Mouse (Mus musculus): ENCODE data around the gene Helq. TPM values are rescaled to one million over a fixed set of nuclear protein-coding genes. Genes with fewer than 3 reads are reported as not detected.

Helq gene
- total and polyA plus RNA-seq, 3 experiments: 18.6 to 59.6 (median 26.3) TPM

GRCm38 (mm10) chr5:100794084-100794483, 4.3 kb downstream of the Helq start:
- no peak for DNase-seq (ENCODE audit: low spot score)
- Histone ChIP-seq H3K4me1 (ENCODE audit: insufficient read depth, low read depth, low read length) (peaks cover 38% of the 10 kb centered on the region), H3K27me3 (ENCODE audit: insufficient read depth, low read length) (no peaks in the 10 kb centered on the region), H3K36me3 (replicated peaks) (peaks cover 79% of the 10 kb centered on the region), H3K4me3 (ENCODE audit: low read depth, low read length) (no peak overlapping the region), H3K9me3 (replicated peaks) (no peaks in the 10 kb centered on the region)
- ATAC-seq (ENCODE audit: extremely low read depth, insufficient number of reproducible peaks, low FRiP score, poor library complexity, severe bottlenecking): no peak
- TF ChIP-seq GATA2 (IDR thresholded peaks at IDR 0.05; ENCODE audit: borderline replicate concordance, low read depth, low read length): no peak
- no peak for TF ChIP-seq TAL1 (conservative IDR thresholded peaks at IDR 0.05; ENCODE audit: low read depth, low read length)
- no peak for TF ChIP-seq CTCF (IDR thresholded peaks at IDR 0.05; ENCODE audit: low read depth, low read length)
- TF ChIP-seq GATA1 (IDR thresholded peaks at IDR 0.05; ENCODE audit: borderline replicate concordance, low read length): no peak
- TF ChIP-seq POLR2AphosphoS5 (IDR thresholded peaks at IDR 0.05; ENCODE audit: insufficient replicate concordance, low read depth, low read length): no peak

- DNase-seq (ENCODE audit: low spot score): no peak
- no peaks in the 10 kb centered on the region for H3K9me3 ChIP-seq (replicated peaks)
- peaks cover 96% of the 10 kb centered on the region for H3K36me3 ChIP-seq (replicated peaks)
- TF ChIP-seq TAL1 (conservative IDR thresholded peaks at IDR 0.05; ENCODE audit: low read depth, low read length): no peak
- TF ChIP-seq POLR2AphosphoS5 (IDR thresholded peaks at IDR 0.05; ENCODE audit: insufficient replicate concordance, low read depth, low read length): no peak
- no peaks in the 10 kb centered on the region for H3K27me3 ChIP-seq (ENCODE audit: insufficient read depth, low read length)
- no peak for ATAC-seq (ENCODE audit: extremely low read depth, insufficient number of reproducible peaks, low FRiP score, poor library complexity, severe bottlenecking)
- H3K4me3 ChIP-seq (ENCODE audit: low read depth, low read length): no peak overlapping the region
- H3K4me1 ChIP-seq (ENCODE audit: insufficient read depth, low read depth, low read length): peaks cover 31% of the 10 kb centered on the region
Observed at GRCm38 (mm10) chr5:100792261-100792660, 6.1 kb downstream of the Helq start.

GRCm38 (mm10) chr5:100787527-100787926, 10.9 kb downstream of the Helq start:
- Histone ChIP-seq H3K27me3 (ENCODE audit: insufficient read depth, low read length) (no peaks in the 10 kb centered on the region), H3K4me3 (ENCODE audit: low read depth, low read length) (no peak overlapping the region), H3K9me3 (replicated peaks) (no peaks in the 10 kb centered on the region), H3K36me3 (replicated peaks) (peaks cover 96% of the 10 kb centered on the region), H3K4me1 (ENCODE audit: insufficient read depth, low read depth, low read length) (peaks cover 2% of the 10 kb centered on the region; the same call in 1 of the 2 replicates)
- no peak for ATAC-seq (ENCODE audit: extremely low read depth, insufficient number of reproducible peaks, low FRiP score, poor library complexity, severe bottlenecking)
- DNase-seq (ENCODE audit: low spot score): no peak
- TF ChIP-seq GATA1 (IDR thresholded peaks at IDR 0.05; ENCODE audit: borderline replicate concordance, low read length): no peak
- TF ChIP-seq POLR2AphosphoS5 (IDR thresholded peaks at IDR 0.05; ENCODE audit: insufficient replicate concordance, low read depth, low read length): no peak
- TF ChIP-seq CTCF (IDR thresholded peaks at IDR 0.05; ENCODE audit: low read depth, low read length): no peak
- TF ChIP-seq GATA2 (IDR thresholded peaks at IDR 0.05; ENCODE audit: borderline replicate concordance, low read depth, low read length): no peak
- TF ChIP-seq TAL1 (conservative IDR thresholded peaks at IDR 0.05; ENCODE audit: low read depth, low read length): no peak

- no peak overlapping the region for H3K4me3 ChIP-seq (ENCODE audit: low read depth, low read length)
- no peak for TF ChIP-seq TAL1 (conservative IDR thresholded peaks at IDR 0.05; ENCODE audit: low read depth, low read length)
- TF ChIP-seq POLR2AphosphoS5 (IDR thresholded peaks at IDR 0.05; ENCODE audit: insufficient replicate concordance, low read depth, low read length): no peak
- no peak for TF ChIP-seq GATA2 (IDR thresholded peaks at IDR 0.05; ENCODE audit: borderline replicate concordance, low read depth, low read length)
- TF ChIP-seq GATA1 (IDR thresholded peaks at IDR 0.05; ENCODE audit: borderline replicate concordance, low read length): no peak
- TF ChIP-seq CTCF (IDR thresholded peaks at IDR 0.05; ENCODE audit: low read depth, low read length): no peak
- no peaks in the 10 kb centered on the region for H3K4me1 ChIP-seq (ENCODE audit: insufficient read depth, low read depth, low read length)
- H3K9me3 ChIP-seq (replicated peaks): no peaks in the 10 kb centered on the region
- no peaks in the 10 kb centered on the region for H3K27me3 ChIP-seq (ENCODE audit: insufficient read depth, low read length)
- H3K36me3 ChIP-seq (replicated peaks): peaks cover 90% of the 10 kb centered on the region
- ATAC-seq (ENCODE audit: extremely low read depth, insufficient number of reproducible peaks, low FRiP score, poor library complexity, severe bottlenecking) (no peak), DNase-seq (ENCODE audit: low spot score) (no peak)
Observed at GRCm38 (mm10) chr5:100779002-100779401, 19.4 kb downstream of the Helq start.

GRCm38 (mm10) chr5:100776900-100777299, 21.5 kb downstream of the Helq start:
- TF ChIP-seq GATA1 (IDR thresholded peaks at IDR 0.05; ENCODE audit: borderline replicate concordance, low read length) (no peak), POLR2AphosphoS5 (IDR thresholded peaks at IDR 0.05; ENCODE audit: insufficient replicate concordance, low read depth, low read length) (no peak), CTCF (IDR thresholded peaks at IDR 0.05; ENCODE audit: low read depth, low read length) (no peak), TAL1 (conservative IDR thresholded peaks at IDR 0.05; ENCODE audit: low read depth, low read length) (no peak), GATA2 (IDR thresholded peaks at IDR 0.05; ENCODE audit: borderline replicate concordance, low read depth, low read length) (no peak)
- DNase-seq (ENCODE audit: low spot score) (no peak), ATAC-seq (ENCODE audit: extremely low read depth, insufficient number of reproducible peaks, low FRiP score, poor library complexity, severe bottlenecking) (no peak)
- Histone ChIP-seq H3K27me3 (ENCODE audit: insufficient read depth, low read length) (no peaks in the 10 kb centered on the region), H3K4me3 (ENCODE audit: low read depth, low read length) (no peak overlapping the region), H3K4me1 (ENCODE audit: insufficient read depth, low read depth, low read length) (no peaks in the 10 kb centered on the region), H3K36me3 (replicated peaks) (peaks cover 92% of the 10 kb centered on the region), H3K9me3 (replicated peaks) (no peaks in the 10 kb centered on the region)

- no peak for ATAC-seq (ENCODE audit: extremely low read depth, insufficient number of reproducible peaks, low FRiP score, poor library complexity, severe bottlenecking)
- TF ChIP-seq GATA1 (IDR thresholded peaks at IDR 0.05; ENCODE audit: borderline replicate concordance, low read length) (no peak), POLR2AphosphoS5 (IDR thresholded peaks at IDR 0.05; ENCODE audit: insufficient replicate concordance, low read depth, low read length) (no peak), TAL1 (conservative IDR thresholded peaks at IDR 0.05; ENCODE audit: low read depth, low read length) (no peak), GATA2 (IDR thresholded peaks at IDR 0.05; ENCODE audit: borderline replicate concordance, low read depth, low read length) (no peak), CTCF (IDR thresholded peaks at IDR 0.05; ENCODE audit: low read depth, low read length) (no peak)
- H3K36me3 ChIP-seq (replicated peaks): peaks cover 92% of the 10 kb centered on the region
- H3K27me3 ChIP-seq (ENCODE audit: insufficient read depth, low read length): no peaks in the 10 kb centered on the region
- no peak for DNase-seq (ENCODE audit: low spot score)
- H3K4me3 ChIP-seq (ENCODE audit: low read depth, low read length): no peak overlapping the region
- H3K4me1 ChIP-seq (ENCODE audit: insufficient read depth, low read depth, low read length): no peaks in the 10 kb centered on the region
- no peaks in the 10 kb centered on the region for H3K9me3 ChIP-seq (replicated peaks)
Observed at GRCm38 (mm10) chr5:100775778-100776404, 22.5 kb downstream of the Helq start.

Data from G1E (cell line).